Mouse (Mus musculus): Measurements from ENCODE around the gene Mvp.

The Mvp gene

GRCm38 (mm10) chr7:127019306-127019960 lies 5.0 kb upstream of the Mvp start:
- DNase-seq (ENCODE audit: low read depth, low spot score), result no peak

GRCm38 (mm10) chr7:127018416-127019305 lies 4.2 kb upstream of the Mvp start:
- no peak for DNase-seq (ENCODE audit: low read depth, low spot score)

- no peak for DNase-seq (ENCODE audit: low read depth, low spot score)
Measured at GRCm38 (mm10) chr7:127017950-127018345, 3.5 kb upstream of the Mvp start.

GRCm38 (mm10) chr7:127016971-127017949 lies 2.8 kb upstream of the Mvp start, which contains the start of gene Pagr1a:
Gene Pagr1a, minus strand, starts transcription at chr7:127017352.
- peak; percentile 100 for DNase-seq (ENCODE audit: low read depth, low spot score)

- DNase-seq (ENCODE audit: low read depth, low spot score), result peak; percentile 51
Measured at GRCm38 (mm10) chr7:127016486-127016938, 2.1 kb upstream of the Mvp start.

- DNase-seq (ENCODE audit: low read depth, low spot score), result no peak
Measured at GRCm38 (mm10) chr7:127016481-127016485, 1.9 kb upstream of the Mvp start, which contains the start of gene Pagr1b. Gene Pagr1b, minus strand, starts transcription at chr7:127016484.

GRCm38 (mm10) chr7:127016081-127016480 lies 1.7 kb upstream of the Mvp start:
- DNase-seq (ENCODE audit: low read depth, low spot score), result peak; percentile 97

GRCm38 (mm10) chr7:127014993-127015392 lies 572 bp upstream of the Mvp start:
- no peak for DNase-seq (ENCODE audit: low read depth, low spot score)

- DNase-seq (ENCODE audit: low read depth, low spot score), result no peak
Measured at GRCm38 (mm10) chr7:127013385-127013784, 1.0 kb downstream of the Mvp start.

- no peak for DNase-seq (ENCODE audit: low read depth, low spot score)
Measured at GRCm38 (mm10) chr7:127012845-127013244, 1.6 kb downstream of the Mvp start.

- no peak for DNase-seq (ENCODE audit: low read depth, low spot score)
Measured at GRCm38 (mm10) chr7:127012374-127012773, 2.0 kb downstream of the Mvp start.

GRCm38 (mm10) chr7:127011717-127012116 lies 2.7 kb downstream of the Mvp start:
- DNase-seq (ENCODE audit: low read depth, low spot score), result peak; percentile 61

GRCm38 (mm10) chr7:127011051-127011450 lies 3.4 kb downstream of the Mvp start:
- no peak for DNase-seq (ENCODE audit: low read depth, low spot score)

GRCm38 (mm10) chr7:127009307-127010085 lies 4.9 kb downstream of the Mvp start:
- DNase-seq (ENCODE audit: low read depth, low spot score), result no peak

- DNase-seq (ENCODE audit: low read depth, low spot score), result peak; percentile 83
Measured at GRCm38 (mm10) chr7:127008239-127009019, 6.0 kb downstream of the Mvp start.

- DNase-seq (ENCODE audit: low read depth, low spot score), result no peak
Measured at GRCm38 (mm10) chr7:127007313-127008024, 7.0 kb downstream of the Mvp start.

- peak; percentile 56 for DNase-seq (ENCODE audit: low read depth, low spot score)
Measured at GRCm38 (mm10) chr7:127004122-127004875, 10.1 kb downstream of the Mvp start.

- DNase-seq (ENCODE audit: low read depth, low spot score), result peak; percentile 79
Measured at GRCm38 (mm10) chr7:127003620-127004019, 10.8 kb downstream of the Mvp start.

- no peak for DNase-seq (ENCODE audit: low read depth, low spot score)
Measured at GRCm38 (mm10) chr7:126999568-126999967, 14.9 kb downstream of the Mvp start.
